1 mouse cellular context compared by ENCODE assay signal in genomic region chr15:83036900-83037519, GRCm38 (mm10).
A peak's percentile ranks its signal among the peaks of the same experiment; 100 is the strongest.
TF ChIP-seq lines count a peak whose summit lies in the region.

No protein-coding gene starts in this region.

TF ChIP-seq in MEL, 35 proteins besides CTCF, POLR2A, EP300 and RAD21:
- TF ChIP-seq USF2 (IDR thresholded peaks at IDR 0.05; ENCODE audit: borderline replicate concordance in 1 of 2, insufficient read depth in 1 of 2, low read depth in 1 of 2, low read length in 2 of 2) (no peak), MYC (IDR thresholded peaks at IDR 0.05; ENCODE audit: low read depth, low read length) (0 out of 2 replicates have a peak, but pooled peaks have one; percentile 51), MAX (IDR thresholded peaks at IDR 0.05; ENCODE audit: low read length) (peak; percentile 53), ZNF384 (IDR thresholded peaks at IDR 0.05; ENCODE audit: low read depth, low read length) (no peak), ELF1 (IDR thresholded peaks at IDR 0.05; ENCODE audit: low read depth, low read length) (no peak), NELFE (IDR thresholded peaks at IDR 0.05; ENCODE audit: low read depth, low read length) (peak; percentile 29), TCF12 (IDR thresholded peaks at IDR 0.05; ENCODE audit: low read depth, low read length) (peak; percentile 66; the same call in 1 of the 2 replicates), TAL1 (IDR thresholded peaks at IDR 0.05; ENCODE audit: low read length) (no peak; the same call in 1 of the 2 replicates), ETS1 (IDR thresholded peaks at IDR 0.05; ENCODE audit: low read depth, low read length) (peak; percentile 88), SMC3 (IDR thresholded peaks at IDR 0.05; ENCODE audit: low read depth, low read length) (peak; percentile 1; the same call in 1 of the 2 replicates), HCFC1 (IDR thresholded peaks at IDR 0.05; ENCODE audit: low read depth, low read length) (0 out of 2 replicates have a peak, but pooled peaks have one; percentile 12), SIN3A (IDR thresholded peaks at IDR 0.05; ENCODE audit: low read length) (peak; percentile 84), NRF1 (IDR thresholded peaks at IDR 0.05; ENCODE audit: insufficient read depth, low read depth, low read length, poor library complexity, severe bottlenecking) (no peak), RCOR1 (IDR thresholded peaks at IDR 0.05; ENCODE audit: low read depth, low read length) (peak; percentile 71), ZMIZ1 (IDR thresholded peaks at IDR 0.05; ENCODE audit: low read depth, low read length) (no peak; the same call in 1 of the 2 replicates), CHD2 (IDR thresholded peaks at IDR 0.05; ENCODE audit: low read length) (0 out of 2 replicates have a peak, but pooled peaks have one; percentile 14), GATA1 (IDR thresholded peaks at IDR 0.05; ENCODE audit: low read depth, low read length) (peak; percentile 84), ZC3H11A (IDR thresholded peaks at IDR 0.05; ENCODE audit: low read depth, low read length) (no peak), MEF2A (IDR thresholded peaks at IDR 0.05; ENCODE audit: extremely low read depth, insufficient replicate concordance, low read depth, low read length, poor library complexity, severe bottlenecking) (no peak), UBTF (IDR thresholded peaks at IDR 0.05; ENCODE audit: borderline replicate concordance, insufficient read depth, low read depth, low read length) (no peak), TBP (IDR thresholded peaks at IDR 0.05; ENCODE audit: low read depth, low read length) (peak; percentile 81), MXI1 (IDR thresholded peaks at IDR 0.05; ENCODE audit: low read depth, low read length) (peak; percentile 61), POLR2AphosphoS2 (IDR thresholded peaks at IDR 0.05; ENCODE audit: low read length) (peak; percentile 52; the same call in 1 of the 2 replicates), MYB (IDR thresholded peaks at IDR 0.05; ENCODE audit: low read depth, low read length) (no peak)
